Mouse (Mus musculus): Measurements from ENCODE around the gene Ntn3. TPM values are rescaled to one million over a fixed set of nuclear protein-coding genes. Genes with fewer than 3 reads are reported as not detected.

Ntn3 gene
- polyA plus RNA-seq, 1 experiment from 2014 or later, result 5.0 TPM

- Histone ChIP-seq H3K36me3 (ENCODE audit: control insufficient read depth, insufficient read depth, low read length) (peaks cover 19% of the 10 kb centered on the region), H3K4me1 (ENCODE audit: control insufficient read depth, insufficient read depth, low read length) (no peaks in the 10 kb centered on the region), H3K27me3 (ENCODE audit: control insufficient read depth, insufficient read depth, low read length) (no peaks in the 10 kb centered on the region), H3K9me3 (ENCODE audit: control insufficient read depth, low read length) (no peaks in the 10 kb centered on the region), H3K4me2 (ENCODE audit: low read depth, low read length) (no peak overlapping the region), H3K9ac (replicated peaks; ENCODE audit: low read depth, low read length) (no peak overlapping the region), H3K4me3 (ENCODE audit: low read depth, low read length) (no peak overlapping the region), H3K27ac (ENCODE audit: low read depth, low read length) (no peak overlapping the region)
- WGBS, result 95% methylated on average over 7 of the region's 7 CpGs
- ATAC-seq (ENCODE audit: low read depth), result no peak
These were observed 27.6 kb upstream of the Ntn3 start for GRCm38 (mm10) chr17:24236921-24237320.

GRCm38 (mm10) chr17:24236479-24236878, 27.1 kb upstream of the Ntn3 start:
- H3K36me3 ChIP-seq (ENCODE audit: control insufficient read depth, insufficient read depth, low read length), result peaks cover 19% of the 10 kb centered on the region
- 97% methylated on average over 1 of the region's 1 CpGs for WGBS
- no peaks in the 10 kb centered on the region for H3K9me3 ChIP-seq (ENCODE audit: control insufficient read depth, low read length)
- no peak overlapping the region for H3K9ac ChIP-seq (replicated peaks; ENCODE audit: low read depth, low read length)
- no peaks in the 10 kb centered on the region for H3K4me1 ChIP-seq (ENCODE audit: control insufficient read depth, insufficient read depth, low read length)
- no peak overlapping the region for H3K27ac ChIP-seq (ENCODE audit: low read depth, low read length)
- no peak for ATAC-seq (ENCODE audit: low read depth)
- H3K4me3 ChIP-seq (ENCODE audit: low read depth, low read length), result no peak overlapping the region
- no peaks in the 10 kb centered on the region for H3K27me3 ChIP-seq (ENCODE audit: control insufficient read depth, insufficient read depth, low read length)
- no peak overlapping the region for H3K4me2 ChIP-seq (ENCODE audit: low read depth, low read length)

GRCm38 (mm10) chr17:24227941-24228340, 18.6 kb upstream of the Ntn3 start:
- no peak overlapping the region for H3K4me2 ChIP-seq (ENCODE audit: low read depth, low read length)
- H3K4me1 ChIP-seq (ENCODE audit: control insufficient read depth, insufficient read depth, low read length), result no peaks in the 10 kb centered on the region
- no peak overlapping the region for H3K27ac ChIP-seq (ENCODE audit: low read depth, low read length)
- ATAC-seq (ENCODE audit: low read depth), result no peak
- WGBS, result 90% methylated on average over 7 of the region's 7 CpGs
- H3K36me3 ChIP-seq (ENCODE audit: control insufficient read depth, insufficient read depth, low read length), result peaks cover 22% of the 10 kb centered on the region
- H3K4me3 ChIP-seq (ENCODE audit: low read depth, low read length), result no peak overlapping the region
- no peak overlapping the region for H3K9ac ChIP-seq (replicated peaks; ENCODE audit: low read depth, low read length)
- H3K27me3 ChIP-seq (ENCODE audit: control insufficient read depth, insufficient read depth, low read length), result no peaks in the 10 kb centered on the region
- no peaks in the 10 kb centered on the region for H3K9me3 ChIP-seq (ENCODE audit: control insufficient read depth, low read length)

- Histone ChIP-seq H3K36me3 (ENCODE audit: control insufficient read depth, insufficient read depth, low read length) (peaks cover 22% of the 10 kb centered on the region), H3K9ac (replicated peaks; ENCODE audit: low read depth, low read length) (no peak overlapping the region), H3K4me1 (ENCODE audit: control insufficient read depth, insufficient read depth, low read length) (no peaks in the 10 kb centered on the region), H3K9me3 (ENCODE audit: control insufficient read depth, low read length) (no peaks in the 10 kb centered on the region), H3K27ac (ENCODE audit: low read depth, low read length) (no peak overlapping the region), H3K27me3 (ENCODE audit: control insufficient read depth, insufficient read depth, low read length) (no peaks in the 10 kb centered on the region), H3K4me3 (ENCODE audit: low read depth, low read length) (no peak overlapping the region), H3K4me2 (ENCODE audit: low read depth, low read length) (no peak overlapping the region)
- ATAC-seq (ENCODE audit: low read depth), result no peak
- 92% methylated on average over 8 of the region's 8 CpGs for WGBS
These were observed 17.4 kb upstream of the Ntn3 start for GRCm38 (mm10) chr17:24226721-24227120.

- Histone ChIP-seq H3K27ac (ENCODE audit: low read depth, low read length) (no peak overlapping the region), H3K36me3 (ENCODE audit: control insufficient read depth, insufficient read depth, low read length) (peaks cover 22% of the 10 kb centered on the region), H3K4me1 (ENCODE audit: control insufficient read depth, insufficient read depth, low read length) (no peaks in the 10 kb centered on the region), H3K27me3 (ENCODE audit: control insufficient read depth, insufficient read depth, low read length) (no peaks in the 10 kb centered on the region), H3K4me2 (ENCODE audit: low read depth, low read length) (no peak overlapping the region), H3K9ac (replicated peaks; ENCODE audit: low read depth, low read length) (no peak overlapping the region), H3K4me3 (ENCODE audit: low read depth, low read length) (no peak overlapping the region), H3K9me3 (ENCODE audit: control insufficient read depth, low read length) (no peaks in the 10 kb centered on the region)
- WGBS, result 95% methylated on average over 5 of the region's 5 CpGs
- no peak for ATAC-seq (ENCODE audit: low read depth)
These were observed 16.5 kb upstream of the Ntn3 start for GRCm38 (mm10) chr17:24225851-24226250.

GRCm38 (mm10) chr17:24224741-24225140, 15.4 kb upstream of the Ntn3 start:
- Histone ChIP-seq H3K4me2 (ENCODE audit: low read depth, low read length) (no peak overlapping the region), H3K4me1 (ENCODE audit: control insufficient read depth, insufficient read depth, low read length) (peaks cover 6% of the 10 kb centered on the region), H3K27ac (ENCODE audit: low read depth, low read length) (no peak overlapping the region), H3K9me3 (ENCODE audit: control insufficient read depth, low read length) (no peaks in the 10 kb centered on the region), H3K27me3 (ENCODE audit: control insufficient read depth, insufficient read depth, low read length) (no peaks in the 10 kb centered on the region), H3K9ac (replicated peaks; ENCODE audit: low read depth, low read length) (no peak overlapping the region), H3K4me3 (ENCODE audit: low read depth, low read length) (no peak overlapping the region), H3K36me3 (ENCODE audit: control insufficient read depth, insufficient read depth, low read length) (peaks cover 17% of the 10 kb centered on the region)
- no peak for ATAC-seq (ENCODE audit: low read depth)
- WGBS, result 90% methylated on average over 10 of the region's 10 CpGs

- Histone ChIP-seq H3K9me3 (ENCODE audit: control insufficient read depth, low read length) (no peaks in the 10 kb centered on the region), H3K27ac (ENCODE audit: low read depth, low read length) (no peak overlapping the region), H3K4me2 (ENCODE audit: low read depth, low read length) (no peak overlapping the region), H3K4me3 (ENCODE audit: low read depth, low read length) (no peak overlapping the region), H3K4me1 (ENCODE audit: control insufficient read depth, insufficient read depth, low read length) (peaks cover 8% of the 10 kb centered on the region), H3K36me3 (ENCODE audit: control insufficient read depth, insufficient read depth, low read length) (peaks cover 17% of the 10 kb centered on the region), H3K27me3 (ENCODE audit: control insufficient read depth, insufficient read depth, low read length) (no peaks in the 10 kb centered on the region), H3K9ac (replicated peaks; ENCODE audit: low read depth, low read length) (no peak overlapping the region)
- no peak for ATAC-seq (ENCODE audit: low read depth)
- 89% methylated on average over 5 of the region's 5 CpGs for WGBS
These were observed 14.2 kb upstream of the Ntn3 start for GRCm38 (mm10) chr17:24223513-24223912.

- Histone ChIP-seq H3K4me3 (ENCODE audit: low read depth, low read length) (no peak overlapping the region), H3K9me3 (ENCODE audit: control insufficient read depth, low read length) (no peaks in the 10 kb centered on the region), H3K4me1 (ENCODE audit: control insufficient read depth, insufficient read depth, low read length) (peaks cover 8% of the 10 kb centered on the region), H3K36me3 (ENCODE audit: control insufficient read depth, insufficient read depth, low read length) (peaks cover 13% of the 10 kb centered on the region), H3K27ac (ENCODE audit: low read depth, low read length) (no peak overlapping the region), H3K4me2 (ENCODE audit: low read depth, low read length) (no peak overlapping the region), H3K27me3 (ENCODE audit: control insufficient read depth, insufficient read depth, low read length) (no peaks in the 10 kb centered on the region), H3K9ac (replicated peaks; ENCODE audit: low read depth, low read length) (no peak overlapping the region)
- no peak for ATAC-seq (ENCODE audit: low read depth)
- 72% methylated on average over 6 of the region's 6 CpGs for WGBS
These were observed 13.3 kb upstream of the Ntn3 start for GRCm38 (mm10) chr17:24222653-24223052.

GRCm38 (mm10) chr17:24220435-24221411, 11.4 kb upstream of the Ntn3 start, which contains the start of gene Tedc2:
Gene Tedc2, minus strand, starts transcription at chr17:24220851.
- ATAC-seq (ENCODE audit: low read depth), result peak; percentile 95
- H3K4me1 ChIP-seq (ENCODE audit: control insufficient read depth, insufficient read depth, low read length), result peaks cover 8% of the 10 kb centered on the region
- peak within 1 kb of the TSS; percentile 52; the same call in 1 of the 2 replicates for H3K27ac ChIP-seq (ENCODE audit: low read depth, low read length)
- H3K9me3 ChIP-seq (ENCODE audit: control insufficient read depth, low read length), result no peaks in the 10 kb centered on the region
- H3K27me3 ChIP-seq (ENCODE audit: control insufficient read depth, insufficient read depth, low read length), result no peaks in the 10 kb centered on the region
- peak within 1 kb of the TSS; percentile 75 for H3K4me3 ChIP-seq (ENCODE audit: low read depth, low read length)
- H3K4me2 ChIP-seq (ENCODE audit: low read depth, low read length), result peak within 1 kb of the TSS; percentile 69
- H3K36me3 ChIP-seq (ENCODE audit: control insufficient read depth, insufficient read depth, low read length), result peaks cover 15% of the 10 kb centered on the region
- peak within 1 kb of the TSS; percentile 66 for H3K9ac ChIP-seq (replicated peaks; ENCODE audit: low read depth, low read length)
- WGBS, result 5% methylated on average over 41 of the region's 41 CpGs

All from neural tube, embryonic 14.5 days (tissue).